Mouse (Mus musculus) hindbrain, embryonic 15.5 days (tissue): ENCODE data around the gene Gopc. TPM values are rescaled to one million over a fixed set of nuclear protein-coding genes. Genes with fewer than 3 reads are reported as not detected.

Experiments used
- ATAC-seq: fragments of 200-750 bp; cut with Nextera tagmentation; 2 replicates; pipeline ENCODE4 v1.8.0; 2017; ENCODE audit warnings: low read depth, moderate number of reproducible peaks, moderate TSS enrichment; ENCODE audit not compliant: low FRiP score
- H3K27ac ChIP-seq: fragments of 300-500 bp; sonication (generic); replicated peaks from 2 replicates; pipeline ENCODE4 v1.5.1; 2015; ENCODE audit warnings: mild to moderate bottlenecking, inconsistent platforms
- H3K27me3 ChIP-seq: fragments of 300-500 bp; sonication (generic); 2 replicates; pipeline ENCODE4 v1.6.1; 2015; ENCODE audit warnings: control low read depth, inconsistent platforms
- H3K36me3 ChIP-seq: fragments of 300-500 bp; sonication (generic); 2 replicates; pipeline ENCODE4 v1.6.1; 2015; ENCODE audit warnings: control low read depth, inconsistent platforms
- H3K4me1 ChIP-seq: fragments of 300-500 bp; sonication (generic); replicated peaks from 2 replicates; pipeline ENCODE4 v1.6.1; 2015; ENCODE audit warnings: control low read depth, inconsistent platforms
- H3K4me2 ChIP-seq: fragments of 300-500 bp; sonication (generic); 2 replicates; pipeline ENCODE4 v1.6.1; 2015; ENCODE audit warnings: moderate library complexity, mild to moderate bottlenecking, inconsistent platforms
- H3K4me3 ChIP-seq: fragments of 300-500 bp; sonication (generic); 2 replicates; pipeline ENCODE4 v1.5.1; 2015; ENCODE audit warnings: mild to moderate bottlenecking, inconsistent platforms
- H3K9ac ChIP-seq: fragments of 300-500 bp; sonication (generic); 2 replicates; pipeline ENCODE4 v1.6.1; 2015; ENCODE audit warnings: inconsistent platforms
- H3K9me3 ChIP-seq: fragments of 300-500 bp; sonication (generic); 2 replicates; pipeline ENCODE4 v1.6.1; 2016; ENCODE audit warnings: control low read depth, inconsistent platforms
- WGBS: fragments of 180-500 bp; shearing (Covaris S2); methylation state at CpG from one replicate; pipeline ENCODE4 v1.1.7; 2015; 5-methylcytosine and 5-hydroxymethylcytosine counted together
- polyA plus RNA-seq: library from polyadenylated mRNA; unstranded; fragments of >200 nt; fragmentation: Nextera tagmentation; extraction: Ambion mirVana; gene quantifications from 2 replicates; pipeline ENCODE4 v1.2.1, GENCODE M21; 2015

The Gopc gene
- polyA plus RNA-seq, 1 experiment from 2014 or later = 27.8 TPM

GRCm38 (mm10) chr10:52416458-52416857 lies 34.5 kb upstream of the Gopc start:
- Histone ChIP-seq H3K4me2 (peak overlapping the region; percentile 58), H3K36me3 (no peaks in the 10 kb centered on the region), H3K9me3 (no peaks in the 10 kb centered on the region), H3K27me3 (no peaks in the 10 kb centered on the region), H3K27ac (no peak overlapping the region), H3K4me3 (peak overlapping the region; percentile 67; the same call in 1 of the 2 replicates), H3K4me1 (peaks cover 35% of the 10 kb centered on the region), H3K9ac (peak overlapping the region; percentile 38; the same call in 1 of the 2 replicates)
- WGBS = 58% methylated on average over 2 of the region's 2 CpGs
- ATAC-seq = no peak

- no peaks in the 10 kb centered on the region for H3K27me3 ChIP-seq
- ATAC-seq = no peak
- no peaks in the 10 kb centered on the region for H3K9me3 ChIP-seq
- H3K27ac ChIP-seq = no peak overlapping the region
- no peaks in the 10 kb centered on the region for H3K36me3 ChIP-seq
- 92% methylated on average over 2 of the region's 2 CpGs for WGBS
- no peak overlapping the region for H3K4me2 ChIP-seq
- H3K4me1 ChIP-seq = peaks cover 24% of the 10 kb centered on the region
- no peak overlapping the region for H3K9ac ChIP-seq
- no peak overlapping the region for H3K4me3 ChIP-seq
Measured at GRCm38 (mm10) chr10:52415020-52415419, 33.1 kb upstream of the Gopc start.

DNA sequence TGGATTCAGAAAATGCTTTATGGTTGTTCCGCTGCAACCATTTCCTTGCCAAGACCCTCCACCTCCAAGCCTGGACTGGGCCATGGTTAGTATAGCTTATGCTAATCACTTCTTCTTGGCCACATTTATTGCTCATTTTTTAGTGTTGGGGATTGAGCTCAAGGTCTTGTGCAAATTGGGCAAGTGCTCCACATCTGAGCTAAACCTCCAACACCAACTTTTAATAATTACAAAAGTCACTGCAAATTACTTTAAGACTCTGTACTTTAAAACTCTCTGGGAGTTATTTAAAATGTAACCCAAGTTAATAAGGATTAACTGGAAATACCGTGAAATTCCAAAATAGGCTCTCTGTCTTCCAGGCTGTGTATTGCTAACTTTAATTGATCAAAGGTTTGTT lies 25.6 kb upstream of the Gopc start:
- Histone ChIP-seq H3K9ac (no peak overlapping the region), H3K36me3 (no peaks in the 10 kb centered on the region), H3K4me2 (no peak overlapping the region), H3K27ac (no peak overlapping the region), H3K9me3 (no peaks in the 10 kb centered on the region), H3K4me1 (no peaks in the 10 kb centered on the region), H3K4me3 (no peak overlapping the region), H3K27me3 (no peaks in the 10 kb centered on the region)
- ATAC-seq = no peak
- 85% methylated on average over 2 of the region's 2 CpGs for WGBS

GRCm38 (mm10) chr10:52405160-52405559 lies 23.2 kb upstream of the Gopc start:
- no peaks in the 10 kb centered on the region for H3K27me3 ChIP-seq
- no peaks in the 10 kb centered on the region for H3K9me3 ChIP-seq
- H3K36me3 ChIP-seq = no peaks in the 10 kb centered on the region
- no peaks in the 10 kb centered on the region for H3K4me1 ChIP-seq
- no peak overlapping the region for H3K27ac ChIP-seq
- no peak overlapping the region for H3K4me3 ChIP-seq
- no peak overlapping the region for H3K9ac ChIP-seq
- no peak overlapping the region for H3K4me2 ChIP-seq
- no peak for ATAC-seq
- WGBS = 95% methylated on average over 13 of the region's 13 CpGs

GRCm38 (mm10) chr10:52399722-52400121 lies 17.8 kb upstream of the Gopc start:
- Histone ChIP-seq H3K4me1 (no peaks in the 10 kb centered on the region), H3K4me3 (no peak overlapping the region), H3K9ac (no peak overlapping the region), H3K27ac (no peak overlapping the region), H3K9me3 (no peaks in the 10 kb centered on the region), H3K36me3 (no peaks in the 10 kb centered on the region), H3K27me3 (no peaks in the 10 kb centered on the region), H3K4me2 (no peak overlapping the region)
- no peak for ATAC-seq
- WGBS = 77% methylated on average over 3 of the region's 3 CpGs

GRCm38 (mm10) chr10:52398715-52399114 lies 16.8 kb upstream of the Gopc start:
- Histone ChIP-seq H3K4me3 (no peak overlapping the region), H3K9ac (no peak overlapping the region), H3K27ac (no peak overlapping the region), H3K27me3 (no peaks in the 10 kb centered on the region), H3K4me2 (no peak overlapping the region), H3K36me3 (no peaks in the 10 kb centered on the region), H3K9me3 (no peaks in the 10 kb centered on the region), H3K4me1 (no peaks in the 10 kb centered on the region)
- WGBS = 81% methylated on average over 2 of the region's 2 CpGs
- no peak for ATAC-seq

DNA sequence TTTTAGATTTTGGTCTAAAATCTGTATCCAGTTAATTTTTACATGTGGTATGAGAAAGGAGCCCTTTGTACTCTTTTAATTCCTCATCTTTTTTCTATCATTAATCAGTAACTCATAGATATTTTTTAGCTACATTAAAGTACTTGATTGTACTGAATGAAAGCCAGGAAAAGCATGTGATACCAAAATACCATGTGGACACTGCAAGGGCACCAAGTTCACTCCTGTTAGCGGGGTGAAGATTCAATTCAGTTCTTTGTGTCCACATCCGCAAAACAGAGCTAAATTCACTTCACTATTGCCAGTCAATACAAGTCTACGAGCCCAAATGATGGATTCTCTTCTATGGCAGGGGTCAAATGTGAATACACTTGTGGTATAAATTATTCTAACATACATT lies 14.7 kb upstream of the Gopc start:
- no peaks in the 10 kb centered on the region for H3K36me3 ChIP-seq
- 91% methylated on average over 3 of the region's 3 CpGs for WGBS
- no peak overlapping the region for H3K4me2 ChIP-seq
- H3K4me3 ChIP-seq = no peak overlapping the region
- H3K27me3 ChIP-seq = no peaks in the 10 kb centered on the region
- H3K4me1 ChIP-seq = no peaks in the 10 kb centered on the region
- no peaks in the 10 kb centered on the region for H3K9me3 ChIP-seq
- no peak overlapping the region for H3K27ac ChIP-seq
- no peak for ATAC-seq
- H3K9ac ChIP-seq = no peak overlapping the region

DNA sequence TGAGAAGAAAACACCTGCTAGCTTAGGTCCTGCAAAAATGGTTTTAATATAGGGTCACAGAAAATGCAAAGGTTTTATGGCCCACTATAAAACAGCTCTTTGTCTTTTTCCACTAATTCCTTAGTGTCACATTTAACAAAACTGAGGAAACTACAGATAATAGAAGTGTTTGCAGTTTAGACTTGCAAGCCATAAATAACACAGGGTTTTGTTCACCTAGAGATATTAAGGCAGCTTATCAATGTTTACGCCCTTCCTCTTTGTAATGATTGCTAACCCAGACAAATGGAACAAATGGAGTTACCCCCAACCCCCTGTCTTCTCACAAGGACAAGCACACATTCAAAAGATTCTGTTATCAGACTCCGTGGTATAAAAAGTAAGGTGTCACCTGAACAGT lies 9.3 kb upstream of the Gopc start:
- H3K4me1 ChIP-seq = no peaks in the 10 kb centered on the region
- H3K9me3 ChIP-seq = no peaks in the 10 kb centered on the region
- no peak overlapping the region for H3K4me3 ChIP-seq
- H3K9ac ChIP-seq = no peak overlapping the region
- ATAC-seq = no peak
- H3K27me3 ChIP-seq = no peaks in the 10 kb centered on the region
- 76% methylated on average over 2 of the region's 2 CpGs for WGBS
- no peaks in the 10 kb centered on the region for H3K36me3 ChIP-seq
- no peak overlapping the region for H3K4me2 ChIP-seq
- no peak overlapping the region for H3K27ac ChIP-seq

DNA sequence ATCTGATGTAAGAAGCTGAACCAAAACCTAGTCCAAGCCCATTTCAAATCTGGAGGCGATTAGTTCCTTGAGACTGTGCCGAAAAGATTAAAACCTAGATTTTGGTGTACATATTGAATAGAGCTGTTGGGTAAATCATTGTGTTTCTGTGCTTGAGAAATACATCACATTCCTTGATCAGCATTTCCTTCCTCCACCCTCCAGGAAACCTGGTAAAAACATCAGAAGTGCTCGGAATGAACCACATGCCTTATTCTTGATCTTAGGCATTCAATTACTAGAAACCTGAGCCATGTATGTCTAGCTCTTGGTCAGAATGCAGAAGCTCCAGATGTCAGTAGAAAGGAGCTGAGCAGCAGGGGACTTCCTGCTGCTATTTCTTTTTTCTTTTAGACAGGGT lies 7.5 kb upstream of the Gopc start:
- no peak for ATAC-seq

GRCm38 (mm10) chr10:52388922-52389430 lies 7.1 kb upstream of the Gopc start, which contains the start of gene Nepn:
TSS of gene Nepn (plus strand) at chr10:52388972.
- Histone ChIP-seq H3K36me3 (no peaks in the 10 kb centered on the region), H3K4me2 (no peak within 1 kb of the TSS), H3K4me1 (no peaks in the 10 kb centered on the region), H3K27ac (no peak within 1 kb of the TSS), H3K9ac (no peak within 1 kb of the TSS), H3K27me3 (no peaks in the 10 kb centered on the region), H3K9me3 (no peaks in the 10 kb centered on the region), H3K4me3 (no peak within 1 kb of the TSS)
- ATAC-seq = no peak
- WGBS = 77% methylated on average over 5 of the region's 5 CpGs

More for the DNA sequence above, 7.5 kb upstream of the Gopc start:
- 83% methylated on average over 3 of the region's 3 CpGs for WGBS
- no peak overlapping the region for H3K4me2 ChIP-seq
- no peaks in the 10 kb centered on the region for H3K27me3 ChIP-seq
- H3K27ac ChIP-seq = no peak overlapping the region
- H3K9me3 ChIP-seq = no peaks in the 10 kb centered on the region
- no peak overlapping the region for H3K4me3 ChIP-seq
- H3K36me3 ChIP-seq = no peaks in the 10 kb centered on the region
- H3K9ac ChIP-seq = no peak overlapping the region
- H3K4me1 ChIP-seq = no peaks in the 10 kb centered on the region

DNA sequence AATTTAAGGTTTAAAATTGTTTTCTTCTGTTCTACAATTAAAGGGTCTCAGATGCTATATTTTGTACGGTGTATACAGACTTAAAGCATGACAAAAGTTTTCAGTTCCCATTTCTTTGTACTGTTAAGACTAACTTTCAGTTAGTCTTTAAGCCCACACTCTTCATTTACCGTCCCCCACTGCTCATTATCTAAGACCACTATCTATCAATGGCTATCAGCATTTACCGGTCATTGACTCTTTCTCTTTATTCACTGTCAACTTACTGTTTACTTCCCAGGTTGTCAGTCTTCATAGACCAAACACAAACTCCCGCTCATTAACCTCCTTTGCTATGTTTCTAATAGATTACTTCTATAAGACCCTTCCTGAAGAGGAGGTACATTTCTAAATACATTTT lies 5.3 kb upstream of the Gopc start:
- 76% methylated on average over 4 of the region's 4 CpGs for WGBS
- no peak for ATAC-seq
- no peak overlapping the region for H3K27ac ChIP-seq

GRCm38 (mm10) chr10:52384823-52385610 lies 3.1 kb upstream of the Gopc start:
- H3K36me3 ChIP-seq = no peaks in the 10 kb centered on the region
- no peaks in the 10 kb centered on the region for H3K9me3 ChIP-seq
- no peak overlapping the region for H3K27ac ChIP-seq
- no peak overlapping the region for H3K4me3 ChIP-seq
- H3K27me3 ChIP-seq = no peaks in the 10 kb centered on the region
- peaks cover 5% of the 10 kb centered on the region for H3K4me1 ChIP-seq
- no peak for ATAC-seq
- WGBS = 39% methylated on average over 8 of the region's 8 CpGs
- no peak overlapping the region for H3K4me2 ChIP-seq
- H3K9ac ChIP-seq = no peak overlapping the region

More for the DNA sequence above, 5.3 kb upstream of the Gopc start:
- no peaks in the 10 kb centered on the region for H3K27me3 ChIP-seq
- H3K36me3 ChIP-seq = no peaks in the 10 kb centered on the region
- H3K4me2 ChIP-seq = no peak overlapping the region
- H3K4me1 ChIP-seq = peaks cover 5% of the 10 kb centered on the region
- H3K9me3 ChIP-seq = no peaks in the 10 kb centered on the region
- no peak overlapping the region for H3K9ac ChIP-seq
- no peak overlapping the region for H3K4me3 ChIP-seq
